Mouse (Mus musculus) urinary bladder, postnatal 25 days (tissue): ENCODE results near the gene Nrp2.

Source experiments
- DNase-seq: peaks from one replicate; pipeline ENCODE4 v3.0.0; 2022; ENCODE audit warnings: low spot score

The Nrp2 gene

GRCm38 (mm10) chr1:62723891-62724290 lies 20.8 kb downstream of the Nrp2 start:
- no peak for DNase-seq

- DNase-seq: no peak
These were observed 21.5 kb downstream of the Nrp2 start for GRCm38 (mm10) chr1:62724461-62725021.

GRCm38 (mm10) chr1:62725032-62725678 lies 22.1 kb downstream of the Nrp2 start:
- DNase-seq: no peak

- no peak for DNase-seq
These were observed 24.1 kb downstream of the Nrp2 start for GRCm38 (mm10) chr1:62727191-62727590.

- no peak for DNase-seq
These were observed 25.3 kb downstream of the Nrp2 start for GRCm38 (mm10) chr1:62728421-62728820.

- no peak for DNase-seq
These were observed 25.8 kb downstream of the Nrp2 start for GRCm38 (mm10) chr1:62728926-62729325.

GRCm38 (mm10) chr1:62729345-62730150 lies 26.5 kb downstream of the Nrp2 start:
- no peak for DNase-seq

GRCm38 (mm10) chr1:62732036-62732435 lies 29.0 kb downstream of the Nrp2 start:
- DNase-seq: no peak

- DNase-seq: no peak
These were observed 31.4 kb downstream of the Nrp2 start for GRCm38 (mm10) chr1:62734420-62734931.

- no peak for DNase-seq
These were observed 31.9 kb downstream of the Nrp2 start for GRCm38 (mm10) chr1:62734980-62735379.

GRCm38 (mm10) chr1:62735835-62736234 lies 32.8 kb downstream of the Nrp2 start:
- DNase-seq: no peak

GRCm38 (mm10) chr1:62736455-62737012 lies 33.4 kb downstream of the Nrp2 start:
- DNase-seq: no peak

GRCm38 (mm10) chr1:62738165-62738564 lies 35.1 kb downstream of the Nrp2 start:
- DNase-seq: no peak

GRCm38 (mm10) chr1:62742092-62742491 lies 39.0 kb downstream of the Nrp2 start:
- DNase-seq: no peak

- no peak for DNase-seq
These were observed 40.1 kb downstream of the Nrp2 start for GRCm38 (mm10) chr1:62743064-62743694.

GRCm38 (mm10) chr1:62745889-62746288 lies 42.8 kb downstream of the Nrp2 start:
- no peak for DNase-seq

GRCm38 (mm10) chr1:62747421-62748111 lies 44.5 kb downstream of the Nrp2 start:
- DNase-seq: no peak

- DNase-seq: no peak
These were observed 45.3 kb downstream of the Nrp2 start for GRCm38 (mm10) chr1:62748361-62748760.

- no peak for DNase-seq
These were observed 46.6 kb downstream of the Nrp2 start for GRCm38 (mm10) chr1:62749716-62750115.

- no peak for DNase-seq
These were observed 47.4 kb downstream of the Nrp2 start for GRCm38 (mm10) chr1:62750408-62751008.
